Mouse (Mus musculus) megakaryocyte, embryonic 14.5 days (primary cell): ENCODE results near the gene Rph3al. TPM values are rescaled to one million over a fixed set of nuclear protein-coding genes. Genes with fewer than 3 reads are reported as not detected.

Experiments used
- H3K27me3 ChIP-seq: replicated peaks from 2 replicates; pipeline ENCODE3; 2012; ENCODE audit warnings: inconsistent platforms
- H3K36me3 ChIP-seq: replicated peaks from 2 replicates; pipeline ENCODE3; 2012; ENCODE audit warnings: low read length, inconsistent platforms, mixed read lengths
- H3K4me1 ChIP-seq: 2 replicates; pipeline ENCODE4 v1.6.1; 2012; ENCODE audit warnings: inconsistent platforms
- H3K4me3 ChIP-seq: replicated peaks from 2 replicates; pipeline ENCODE3; 2012; ENCODE audit warnings: moderate library complexity, mild to moderate bottlenecking, inconsistent platforms
- H3K9me3 ChIP-seq: 2 replicates; pipeline ENCODE4 v1.6.1; 2012; ENCODE audit warnings: inconsistent platforms
- FLI1 ChIP-seq: IDR thresholded peaks from 2 replicates; pipeline ENCODE4 v1.6.1; 2012; ENCODE audit warnings: low read length, inconsistent platforms, mixed read lengths
- GATA1 ChIP-seq: IDR thresholded peaks from 3 replicates; pipeline ENCODE4 v1.6.1; 2012; ENCODE audit warnings: mixed read lengths, low read length, inconsistent platforms, borderline replicate concordance
- polyA plus RNA-seq: library from polyadenylated mRNA; stranded (reverse); fragments of >175 nt; gene quantifications from 2 replicates; pipeline ENCODE4 v1.2.3, GENCODE M21; 2012; ENCODE audit warnings: low replicate concordance; ENCODE audit not compliant: insufficient read depth

Gene Rph3al
- polyA plus RNA-seq, 1 experiment = 0.25 TPM

DNA sequence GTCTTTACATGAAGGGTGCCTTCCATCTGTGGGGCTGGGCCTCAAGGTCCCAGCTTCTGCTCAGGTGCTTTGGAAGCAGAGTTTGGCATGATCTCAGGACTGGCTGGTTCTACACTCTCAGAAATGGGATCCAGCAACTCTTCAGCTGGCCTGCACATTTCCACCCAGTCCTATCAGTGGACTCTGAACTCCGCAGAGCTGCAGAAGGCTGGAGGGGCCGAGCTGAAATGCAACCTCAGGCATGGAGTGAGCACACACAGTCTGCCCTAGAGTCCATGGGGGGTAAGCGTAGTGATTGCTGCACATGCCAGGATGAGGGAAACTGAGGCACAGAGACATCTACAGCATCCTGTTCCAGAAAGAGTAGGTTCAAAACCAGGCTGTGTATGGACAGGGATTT, 127.7 kb downstream of the Rph3al start:
- H3K4me3 ChIP-seq = no peak overlapping the region
- TF ChIP-seq GATA1 (no peak), FLI1 (no peak)
- 0 out of 2 replicates have a peak, but pooled peaks cover 4% of the 10 kb centered on the region for H3K9me3 ChIP-seq
- H3K27me3 ChIP-seq = peaks cover 66% of the 10 kb centered on the region
- no peaks in the 10 kb centered on the region for H3K36me3 ChIP-seq
- peaks cover 9% of the 10 kb centered on the region for H3K4me1 ChIP-seq

DNA sequence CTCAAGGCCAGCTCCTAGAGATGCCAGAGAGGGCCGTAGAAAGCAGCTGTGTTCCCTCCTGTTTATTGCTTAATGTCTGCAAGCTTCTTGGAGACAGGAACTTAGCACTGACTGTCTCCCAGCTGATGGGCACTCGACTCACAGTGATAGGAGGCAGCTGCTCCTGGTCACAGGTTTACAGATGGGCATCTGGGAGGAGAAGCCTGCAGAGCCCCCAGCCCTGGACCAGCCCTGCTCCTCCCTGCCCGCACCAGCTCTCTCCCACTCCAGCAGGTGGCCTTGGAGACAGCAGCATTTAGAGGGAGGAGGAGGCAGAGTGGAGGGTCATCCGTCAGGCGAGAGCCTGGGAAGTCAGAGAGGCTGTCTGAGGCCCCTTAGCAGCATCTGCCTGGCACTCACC, 130.7 kb downstream of the Rph3al start:
- Histone ChIP-seq H3K4me3 (no peak overlapping the region), H3K36me3 (no peaks in the 10 kb centered on the region), H3K27me3 (peaks cover 56% of the 10 kb centered on the region), H3K4me1 (peaks cover 5% of the 10 kb centered on the region; the same call in 1 of the 2 replicates), H3K9me3 (peaks cover 4% of the 10 kb centered on the region)
- TF ChIP-seq GATA1 (no peak), FLI1 (no peak)

DNA sequence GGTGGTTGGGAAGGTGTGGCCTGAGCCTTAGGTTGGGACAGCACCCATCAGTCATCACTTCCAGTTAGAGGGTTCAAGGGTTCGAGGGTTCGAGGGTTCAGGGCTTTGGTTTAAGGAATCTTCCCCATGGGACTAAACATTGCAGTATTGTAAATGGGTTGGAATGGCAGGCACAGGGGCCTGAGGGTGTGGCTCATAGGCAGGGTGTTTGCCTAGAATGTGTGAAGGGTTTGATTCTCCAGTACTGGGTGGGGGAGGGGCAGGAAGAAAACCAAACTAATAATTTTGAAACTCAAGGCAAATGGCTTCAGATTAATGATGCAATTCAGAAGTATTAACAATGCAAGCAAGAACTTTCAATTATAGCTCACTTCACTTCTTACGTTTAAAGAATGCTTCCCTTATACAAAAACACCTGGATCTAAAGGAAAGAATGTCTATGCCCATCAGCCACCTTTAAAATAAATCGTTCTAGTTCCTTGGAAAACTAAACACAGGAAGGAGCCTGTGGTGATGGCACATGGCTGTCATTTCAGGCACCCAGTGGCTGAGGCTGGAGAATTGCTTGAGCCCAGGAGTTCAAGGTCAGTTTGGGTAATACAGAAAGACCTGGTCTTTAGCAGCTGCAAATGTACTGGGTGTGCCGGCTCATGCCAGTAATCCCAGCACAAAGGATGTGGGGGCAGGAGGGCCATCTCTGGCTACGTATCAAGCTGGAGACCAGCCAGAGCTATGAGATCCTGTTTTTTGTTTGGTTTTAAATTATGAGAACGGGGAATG, 136.3 kb downstream of the Rph3al start:
- peaks cover 5% of the 10 kb centered on the region; the same call in 1 of the 2 replicates for H3K4me1 ChIP-seq
- H3K9me3 ChIP-seq = peaks cover 12% of the 10 kb centered on the region
- peaks cover 78% of the 10 kb centered on the region for H3K27me3 ChIP-seq
- H3K36me3 ChIP-seq = no peaks in the 10 kb centered on the region
- H3K4me3 ChIP-seq = no peak overlapping the region
- TF ChIP-seq GATA1 = no peak
- TF ChIP-seq FLI1 = no peak

DNA sequence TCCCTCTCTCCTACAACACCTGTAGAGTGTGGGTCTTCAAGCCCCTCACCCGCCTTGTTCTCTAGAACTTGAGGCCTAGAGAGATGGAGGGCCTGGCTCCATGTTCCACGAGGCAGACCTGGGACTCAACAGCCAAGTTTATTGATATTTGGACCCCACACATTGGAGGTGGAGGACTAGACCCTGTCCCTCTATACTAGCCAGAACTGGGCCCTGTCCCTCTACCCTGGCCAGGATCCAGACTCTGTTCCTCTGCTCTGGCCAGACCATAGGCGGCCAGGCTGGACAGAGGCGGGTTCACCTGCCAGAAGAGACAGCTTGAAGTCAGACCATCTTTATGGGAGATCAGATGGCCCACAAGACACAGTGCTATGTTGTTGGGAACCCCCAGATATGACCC, 136.9 kb downstream of the Rph3al start:
- Histone ChIP-seq H3K4me3 (no peak overlapping the region), H3K4me1 (peaks cover 5% of the 10 kb centered on the region; the same call in 1 of the 2 replicates), H3K9me3 (peaks cover 15% of the 10 kb centered on the region), H3K36me3 (no peaks in the 10 kb centered on the region), H3K27me3 (peaks cover 79% of the 10 kb centered on the region)
- TF ChIP-seq FLI1 (no peak), GATA1 (no peak)

DNA sequence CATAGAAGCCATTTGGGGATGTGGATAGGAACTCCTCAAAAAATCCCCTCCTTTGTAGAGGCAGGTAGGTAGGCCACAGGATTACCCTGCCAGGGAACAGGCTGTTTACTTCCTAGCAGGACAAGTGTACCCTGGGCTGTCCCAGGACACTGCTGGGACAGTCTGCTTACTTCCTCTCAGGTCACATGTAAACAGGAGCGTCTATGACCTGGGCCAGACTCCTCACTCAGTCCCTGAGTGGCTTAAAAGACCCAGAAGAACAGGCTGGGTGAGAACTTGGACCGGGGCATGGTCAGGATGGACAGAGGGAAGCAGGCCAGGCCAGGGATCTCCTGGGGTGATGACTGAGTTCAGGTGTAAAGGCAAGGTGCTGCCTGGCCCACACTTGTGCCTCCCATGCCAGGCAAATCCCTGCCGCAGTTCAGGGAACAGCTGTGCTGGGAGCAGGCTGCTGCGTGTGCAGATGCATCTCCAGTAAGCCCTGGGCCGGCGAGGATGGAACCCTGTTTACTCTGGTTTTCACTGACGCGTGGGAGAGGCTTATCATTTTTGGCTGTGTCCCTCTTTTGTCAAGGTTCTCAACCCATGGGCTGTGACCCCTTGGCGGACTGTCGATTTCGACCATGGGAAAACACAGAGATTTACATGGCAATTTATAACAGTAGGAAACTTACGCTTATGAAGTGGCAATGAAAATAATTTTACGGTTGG, 141.5 kb downstream of the Rph3al start:
- H3K4me1 ChIP-seq = peaks cover 13% of the 10 kb centered on the region
- H3K4me3 ChIP-seq = no peak overlapping the region
- H3K9me3 ChIP-seq = 0 out of 2 replicates have a peak, but pooled peaks cover 7% of the 10 kb centered on the region
- H3K36me3 ChIP-seq = no peaks in the 10 kb centered on the region
- TF ChIP-seq GATA1 (no peak), FLI1 (no peak)
- peaks cover 99% of the 10 kb centered on the region for H3K27me3 ChIP-seq

DNA sequence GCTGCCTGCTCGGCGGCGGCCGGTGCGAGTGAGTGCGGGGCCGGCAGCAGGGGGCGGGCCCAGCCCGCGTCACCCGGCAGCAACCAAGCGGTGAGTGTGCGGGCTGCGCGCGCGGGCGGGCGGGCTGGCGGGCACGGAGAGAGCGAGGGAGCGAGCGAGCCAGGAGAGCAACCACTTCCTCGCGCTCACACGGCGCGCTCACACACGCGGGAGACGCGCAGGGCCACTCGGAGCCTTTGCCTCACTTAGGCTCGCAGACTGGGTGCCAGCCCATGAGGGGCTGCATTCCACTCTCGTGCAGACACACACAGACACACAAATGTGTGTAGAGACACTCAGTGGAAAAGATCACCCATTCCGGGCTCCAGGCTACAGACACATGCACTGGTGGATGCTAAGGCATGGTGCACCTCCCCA, 142.2 kb downstream of the Rph3al start, which contains the start of gene Doc2b:
Doc2b (minus strand) TSS at position 21 of the 417 bp plus-strand sequence.
- peaks cover 99% of the 10 kb centered on the region for H3K27me3 ChIP-seq
- no peaks in the 10 kb centered on the region for H3K36me3 ChIP-seq
- TF ChIP-seq FLI1 (no peak), GATA1 (no peak)

DNA sequence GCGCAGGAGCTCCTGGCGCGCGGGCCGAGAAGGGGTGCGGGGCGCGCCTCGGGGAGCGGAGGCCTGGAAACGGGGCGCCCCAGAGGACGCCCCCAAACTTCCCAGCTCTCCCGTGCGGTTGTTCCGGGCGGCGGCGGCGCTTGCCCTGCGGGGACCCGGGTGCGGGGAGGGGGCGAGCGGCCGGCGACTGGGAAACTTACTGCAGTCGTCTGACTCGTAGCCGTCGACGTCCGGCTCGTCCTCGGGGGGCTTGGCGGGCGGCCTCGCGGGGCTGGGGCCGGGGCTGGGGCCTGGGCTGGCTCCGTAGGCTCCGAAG, 142.9 kb downstream of the Rph3al start:
- Histone ChIP-seq H3K4me3 (no peak overlapping the region), H3K9me3 (0 out of 2 replicates have a peak, but pooled peaks cover 7% of the 10 kb centered on the region), H3K4me1 (peaks cover 13% of the 10 kb centered on the region), H3K36me3 (no peaks in the 10 kb centered on the region), H3K27me3 (peaks cover 93% of the 10 kb centered on the region)
- no peak for TF ChIP-seq FLI1
- no peak for TF ChIP-seq GATA1

More for the DNA sequence above, 142.2 kb downstream of the Rph3al start, which contains the start of gene Doc2b:
- Histone ChIP-seq H3K4me3 (peak within 1 kb of the TSS; percentile 69), H3K4me1 (peaks cover 13% of the 10 kb centered on the region), H3K9me3 (0 out of 2 replicates have a peak, but pooled peaks cover 7% of the 10 kb centered on the region)

DNA sequence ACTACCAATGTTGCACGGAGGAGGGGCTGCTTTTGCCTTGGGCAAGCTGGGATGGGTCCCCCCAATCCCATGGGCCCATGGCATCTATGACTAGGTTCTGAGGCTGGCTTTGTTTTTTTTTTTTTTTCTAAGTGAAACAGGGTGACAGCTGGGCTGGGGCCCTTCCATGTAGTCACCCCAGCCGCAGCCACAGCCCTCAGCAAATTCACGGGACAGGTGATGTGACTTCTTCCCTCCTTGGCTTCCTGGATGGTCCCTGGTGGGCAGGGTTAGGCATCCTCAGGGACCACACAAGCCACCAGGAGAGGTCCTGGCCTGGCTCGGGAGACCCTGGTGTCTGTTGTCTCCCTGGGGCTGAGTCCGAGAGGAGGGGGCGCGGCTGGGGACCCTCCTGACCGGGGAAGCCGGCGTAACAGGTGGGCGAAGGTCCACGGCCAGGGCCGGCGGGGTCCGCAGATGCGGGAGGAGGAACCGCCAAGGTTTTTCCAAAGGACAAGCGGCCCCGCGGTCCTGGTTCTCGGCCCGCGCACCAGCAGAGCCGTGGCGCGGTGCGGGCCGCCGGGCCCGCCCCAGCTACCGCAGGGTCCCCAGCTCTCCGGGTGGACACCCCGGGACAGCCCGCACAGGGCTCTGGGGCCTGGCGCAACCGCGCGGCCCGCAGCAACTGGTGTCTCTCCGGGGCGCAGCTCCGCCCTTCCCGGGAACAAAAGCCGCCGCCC, 143.5 kb downstream of the Rph3al start:
- Histone ChIP-seq H3K9me3 (0 out of 2 replicates have a peak, but pooled peaks cover 7% of the 10 kb centered on the region), H3K4me3 (no peak overlapping the region), H3K4me1 (peaks cover 13% of the 10 kb centered on the region), H3K27me3 (peaks cover 93% of the 10 kb centered on the region), H3K36me3 (no peaks in the 10 kb centered on the region)
- TF ChIP-seq FLI1 (no peak), GATA1 (no peak)

DNA sequence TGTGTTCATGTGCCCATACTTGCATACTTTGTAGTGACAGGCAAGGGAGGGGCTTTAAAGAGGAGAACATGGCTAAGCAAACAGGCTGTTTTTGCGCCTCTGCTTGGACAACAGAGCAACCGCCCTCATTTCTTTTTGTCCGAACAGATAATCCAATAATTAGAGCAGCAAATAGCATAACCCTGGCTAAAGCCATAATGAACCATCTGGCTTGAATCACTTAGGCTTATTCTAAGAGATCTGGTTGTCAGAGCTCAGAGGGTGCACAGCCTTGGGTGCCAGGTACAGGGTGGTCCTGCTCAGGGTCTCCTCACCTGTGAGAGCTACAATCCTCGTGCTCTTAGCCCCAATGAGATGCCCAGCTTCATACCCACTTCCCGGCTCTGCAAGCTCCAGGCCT, 144.9 kb downstream of the Rph3al start:
- Histone ChIP-seq H3K4me3 (no peak overlapping the region), H3K9me3 (0 out of 2 replicates have a peak, but pooled peaks cover 7% of the 10 kb centered on the region), H3K4me1 (peaks cover 21% of the 10 kb centered on the region), H3K27me3 (peaks cover 94% of the 10 kb centered on the region), H3K36me3 (no peaks in the 10 kb centered on the region)
- TF ChIP-seq FLI1 (no peak), GATA1 (no peak)

DNA sequence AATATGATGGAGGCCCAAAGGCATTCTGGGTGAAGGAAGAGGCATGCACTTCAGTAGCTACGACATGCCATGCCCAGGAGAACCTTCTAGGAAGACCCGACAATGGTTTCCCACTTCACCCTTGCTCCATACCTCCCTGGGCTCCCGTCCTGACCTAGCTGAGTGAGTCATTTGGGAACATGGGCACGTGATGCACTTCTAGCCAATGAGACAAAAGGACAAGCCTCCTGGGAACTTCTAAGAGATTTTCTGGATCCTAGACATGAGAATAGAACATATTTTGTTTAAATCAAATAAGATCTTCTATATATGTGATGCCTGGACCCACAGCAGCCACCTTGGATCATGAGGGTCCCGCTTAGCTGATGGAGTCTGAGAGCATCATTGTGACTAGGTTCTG, 145.7 kb downstream of the Rph3al start:
- TF ChIP-seq FLI1 = no peak
- TF ChIP-seq GATA1 = no peak
- Histone ChIP-seq H3K27me3 (peaks cover 91% of the 10 kb centered on the region), H3K4me1 (peaks cover 21% of the 10 kb centered on the region), H3K36me3 (no peaks in the 10 kb centered on the region), H3K9me3 (0 out of 2 replicates have a peak, but pooled peaks cover 7% of the 10 kb centered on the region), H3K4me3 (no peak overlapping the region)
